Mouse (Mus musculus) bone marrow macrophage, adult 2 months (primary cell): ENCODE measurements around the gene Rfx7.

Experiments
- CTCF ChIP-seq: IDR thresholded peaks from 2 replicates; pipeline ENCODE4 v1.5.1; 2012; ENCODE audit warnings: low read depth, mild to moderate bottlenecking, low read length, moderate library complexity
- POLR2A ChIP-seq: IDR thresholded peaks from 2 replicates; pipeline ENCODE4 v1.6.1; 2012; ENCODE audit warnings: mild to moderate bottlenecking, low read depth, low read length, borderline replicate concordance

GRCm38 (mm10) chr9:72520849-72521248, 11.2 kb upstream of the Rfx7 start:
- TF ChIP-seq POLR2A (no peak), CTCF (no peak)
